Mouse (Mus musculus) heart, postnatal 14 days (tissue): ENCODE data around the gene Zic4. TPM values are rescaled to one million over a fixed set of nuclear protein-coding genes. Genes with fewer than 3 reads are reported as not detected.

ENCODE experiments used
- DNase-seq, 2 experiments: peaks; one replicate each; pipeline ENCODE4 v3.0.0; 2021 to 2022
- intact Hi-C: fragments of 180-260 bp; cut with DNase I; formaldehyde crosslinking; loops from one replicate; pipeline ENCODE4 v1.15.1; 2025
- total RNA-seq, 2 experiments: library from RNA; stranded (reverse); gene quantifications; 2 replicates each; pipeline ENCODE4 v1.2.3; 2021

The Zic4 gene
- total RNA-seq, 2 experiments from 2014 or later, result not detected

DNA sequence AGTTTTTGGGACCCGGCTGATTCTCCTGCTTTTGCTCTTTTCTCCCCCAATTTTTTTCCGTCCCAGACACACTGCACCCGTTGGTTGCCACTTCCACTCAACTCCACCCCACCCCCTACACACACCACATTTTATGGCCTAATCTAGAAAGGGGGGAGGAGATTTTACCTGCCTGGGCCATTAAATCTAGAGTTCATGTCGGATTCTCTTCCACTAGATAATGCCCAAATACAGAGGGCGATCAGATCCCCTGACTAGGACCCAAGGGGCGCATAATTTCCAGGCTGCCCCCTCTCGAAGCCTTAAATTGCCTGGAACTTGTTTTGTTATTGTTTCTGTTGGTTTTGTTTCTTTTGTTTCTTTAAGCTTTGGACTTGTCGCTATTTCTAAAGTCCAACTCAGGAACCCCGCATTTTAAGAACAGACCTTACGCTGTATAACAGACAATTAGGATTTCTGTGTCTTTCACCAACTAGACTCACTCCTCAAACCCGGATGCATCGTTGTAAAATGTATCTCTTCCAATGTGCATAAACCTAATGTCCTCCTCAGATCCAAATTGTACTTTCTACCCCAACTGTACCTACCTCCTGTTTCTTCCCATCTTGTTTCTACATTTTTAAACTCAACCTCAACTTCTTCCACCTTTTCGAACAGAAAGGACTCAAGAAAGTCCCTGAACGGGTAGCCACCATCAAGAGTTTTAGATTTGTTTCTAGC is 958 bp downstream of the Zic4 start:
- DNase-seq, result no peak
- intact Hi-C loops, result no loop called here

- no peak for DNase-seq
- intact Hi-C loops, result no loop called here
Observed at GRCm38 (mm10) chr9:91363814-91364126, 1.6 kb downstream of the Zic4 start.

DNA sequence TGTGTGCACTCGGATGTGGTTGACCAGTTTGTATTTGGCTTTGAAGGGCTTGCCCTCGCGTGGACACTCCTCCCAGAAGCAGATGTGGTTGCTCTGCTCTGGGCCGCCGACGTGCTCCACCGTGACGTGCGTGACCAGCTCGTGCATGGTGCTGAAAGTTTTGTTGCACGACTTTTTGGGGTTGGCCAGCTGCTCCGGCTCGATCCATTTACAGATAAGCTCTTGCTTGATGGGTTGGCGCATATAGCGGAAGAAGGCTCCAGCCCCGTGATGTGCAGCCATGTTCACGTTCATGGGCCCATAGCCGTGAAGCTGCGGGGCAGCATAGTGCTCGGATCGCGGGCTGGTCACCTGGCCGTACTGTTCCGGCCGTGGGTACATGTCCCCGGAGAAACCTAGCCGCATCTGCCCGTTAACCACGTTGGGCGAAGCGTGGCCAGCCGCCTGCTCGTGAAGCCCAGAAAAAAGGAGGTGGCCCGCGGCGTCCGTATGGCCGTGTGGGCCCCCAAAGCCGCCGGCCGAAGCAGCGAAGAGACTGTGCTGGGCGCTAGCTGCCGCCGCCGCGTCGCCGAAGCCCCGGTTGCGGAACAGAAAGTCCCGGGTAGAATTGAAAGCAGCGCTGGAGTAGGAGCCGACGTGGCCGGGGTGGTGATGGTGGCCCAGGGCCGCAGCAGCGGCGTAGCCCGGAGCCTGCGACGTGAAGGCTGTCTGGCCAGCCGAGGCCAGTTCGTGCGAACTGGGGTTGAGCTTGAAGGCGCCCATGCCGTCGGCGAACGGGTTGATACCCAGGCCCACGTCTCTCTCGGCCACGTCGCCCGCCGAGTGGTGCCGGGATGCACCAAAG is 2.1 kb downstream of the Zic4 start:
- DNase-seq, result no peak
- intact Hi-C loops, result no loop called here

- no peak for DNase-seq
- intact Hi-C loops, result no loop called here
Observed at GRCm38 (mm10) chr9:91364971-91365501, 2.8 kb downstream of the Zic4 start.

DNA sequence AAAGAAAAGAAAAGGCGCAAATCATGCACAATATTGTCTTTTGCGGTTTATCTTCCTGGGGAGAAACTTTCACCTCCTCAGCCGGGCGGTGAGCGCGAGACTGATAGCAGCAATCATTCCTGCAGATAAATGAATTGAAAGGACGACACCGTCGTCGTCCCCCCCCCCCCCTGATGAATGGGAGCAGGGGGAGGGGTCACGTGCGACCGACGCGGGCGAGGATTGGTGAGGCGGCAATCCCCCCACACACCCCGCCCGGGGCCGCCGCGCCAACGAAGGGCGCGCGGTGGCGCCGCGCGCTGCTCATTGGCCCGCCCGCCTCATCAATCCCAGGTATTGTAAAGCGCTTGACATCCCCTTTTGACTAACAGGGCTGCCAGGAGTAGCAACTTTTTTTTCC is 3.5 kb downstream of the Zic4 start, which contains the start of gene Zic1:
Gene Zic1 (minus strand): TSS at position 147 of the 400 bp plus-strand sequence.
- no peak for DNase-seq
- intact Hi-C loops, result no loop called here

DNA sequence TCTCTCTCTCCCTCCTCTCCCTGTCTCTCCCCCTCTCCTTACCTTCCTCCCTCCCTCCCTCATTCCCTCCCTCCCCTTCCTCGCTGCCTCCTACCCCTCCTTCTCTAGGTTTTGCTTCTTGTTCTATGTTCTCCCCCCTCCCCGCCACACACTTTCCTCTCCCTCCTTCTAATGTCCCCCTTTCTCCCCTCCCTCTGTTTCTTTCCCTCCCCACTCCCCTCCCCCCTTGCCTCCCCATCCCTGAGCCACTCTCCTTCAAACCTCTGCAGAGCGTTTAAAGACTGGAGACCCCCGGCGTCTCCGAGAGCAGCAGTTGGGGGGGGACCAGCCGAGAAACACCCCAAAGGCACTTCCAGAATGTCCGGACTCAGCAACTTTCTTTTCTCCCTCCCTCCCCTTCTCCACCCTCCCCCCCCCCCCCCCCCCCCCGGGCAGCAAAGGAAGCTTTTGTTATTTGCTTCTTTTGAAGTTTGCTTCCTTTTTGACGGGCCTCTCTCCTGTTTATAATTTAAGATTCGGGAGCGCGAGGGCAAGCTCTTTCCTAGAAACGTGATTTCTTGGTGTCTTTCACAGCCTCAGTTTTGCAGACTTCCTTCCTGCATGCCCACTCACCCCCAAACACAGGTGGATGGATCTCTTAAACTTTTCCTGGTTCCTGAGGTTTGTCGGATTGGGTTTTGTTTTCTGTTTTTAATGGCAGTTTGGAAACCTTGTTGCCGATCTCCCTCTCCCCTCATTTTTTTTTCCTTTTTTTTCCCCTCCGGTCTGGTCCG is 4.2 kb downstream of the Zic4 start:
- intact Hi-C loops, result no loop called here
- no peak for DNase-seq

DNA sequence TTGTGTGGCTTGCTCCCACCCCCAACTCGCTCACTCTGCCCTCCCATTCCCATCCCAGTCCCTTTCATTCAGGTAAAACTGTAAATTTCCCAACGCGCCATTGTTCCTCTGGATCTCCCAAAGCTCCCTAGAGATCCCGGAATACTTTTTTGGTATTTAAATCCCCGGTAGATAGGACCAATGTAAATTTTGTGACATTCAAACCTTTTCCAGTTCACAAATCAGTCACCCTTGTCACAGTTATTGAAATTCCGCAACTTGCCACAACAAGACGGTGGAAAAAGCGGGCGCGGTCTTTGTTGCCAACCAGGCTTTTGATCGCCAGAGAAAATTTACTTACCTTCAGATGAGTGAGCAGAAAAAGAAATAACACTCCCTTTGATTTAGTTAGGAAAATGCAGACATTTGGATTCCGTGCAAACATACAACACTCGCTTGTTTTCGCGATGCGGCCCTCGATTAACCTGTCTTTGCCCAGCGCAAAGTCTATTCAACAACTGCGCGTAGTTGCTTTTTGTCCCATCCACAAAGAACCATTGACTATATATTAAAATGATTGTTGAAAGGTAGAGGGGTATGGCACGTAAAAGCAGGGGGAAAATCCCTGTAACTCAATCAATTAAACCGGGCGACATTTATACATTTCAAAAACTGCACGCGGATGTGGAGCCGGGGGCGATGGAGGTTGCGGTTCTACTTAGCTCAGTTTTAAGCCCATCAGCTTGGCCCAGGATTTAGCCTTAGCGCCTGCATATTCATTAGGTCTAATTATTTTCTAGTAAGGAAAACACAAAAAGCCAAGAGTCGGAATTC is 5.0 kb downstream of the Zic4 start:
- intact Hi-C loops, result no loop called here
- no peak for DNase-seq

- intact Hi-C loops, result no loop called here
- no peak for DNase-seq
Observed at GRCm38 (mm10) chr9:91368150-91368549, 5.9 kb downstream of the Zic4 start.

GRCm38 (mm10) chr9:91368946-91369292 is 6.7 kb downstream of the Zic4 start:
- intact Hi-C loops, result no loop called here
- DNase-seq, result no peak

DNA sequence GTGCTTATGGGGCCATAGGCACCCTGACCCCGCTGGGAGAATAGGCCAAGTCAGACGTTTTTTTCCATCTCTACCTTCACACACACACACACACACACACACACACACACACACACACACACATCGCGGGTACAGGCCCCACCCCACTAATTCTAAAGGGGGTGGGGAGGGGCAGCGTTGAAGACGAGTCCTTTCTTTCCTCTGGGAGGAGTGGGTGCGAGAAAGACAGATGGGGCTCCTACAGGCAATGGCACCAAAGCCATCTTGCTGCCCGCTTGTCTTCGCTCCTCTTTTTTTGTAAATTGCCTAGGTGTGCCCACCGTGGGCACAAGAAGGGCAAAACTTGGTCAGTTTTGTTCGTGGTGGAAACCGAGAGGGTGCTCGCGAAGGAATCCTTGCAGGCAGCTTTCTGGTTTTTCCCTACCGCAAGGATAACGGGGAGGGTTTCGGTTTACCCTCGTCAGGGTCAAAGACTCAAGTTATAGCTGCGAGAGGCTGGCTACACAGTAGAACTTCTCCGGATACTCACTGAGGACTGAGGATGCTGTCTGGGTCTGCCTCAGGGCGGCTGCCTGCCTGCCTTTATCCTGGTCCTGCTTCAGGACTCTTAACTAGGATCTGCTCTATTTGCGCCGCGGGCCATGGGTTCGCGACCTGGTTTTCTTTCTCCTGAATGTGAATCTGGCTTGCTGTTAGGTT is 7.2 kb downstream of the Zic4 start:
- DNase-seq, result no peak
- intact Hi-C loops, result no loop called here

DNA sequence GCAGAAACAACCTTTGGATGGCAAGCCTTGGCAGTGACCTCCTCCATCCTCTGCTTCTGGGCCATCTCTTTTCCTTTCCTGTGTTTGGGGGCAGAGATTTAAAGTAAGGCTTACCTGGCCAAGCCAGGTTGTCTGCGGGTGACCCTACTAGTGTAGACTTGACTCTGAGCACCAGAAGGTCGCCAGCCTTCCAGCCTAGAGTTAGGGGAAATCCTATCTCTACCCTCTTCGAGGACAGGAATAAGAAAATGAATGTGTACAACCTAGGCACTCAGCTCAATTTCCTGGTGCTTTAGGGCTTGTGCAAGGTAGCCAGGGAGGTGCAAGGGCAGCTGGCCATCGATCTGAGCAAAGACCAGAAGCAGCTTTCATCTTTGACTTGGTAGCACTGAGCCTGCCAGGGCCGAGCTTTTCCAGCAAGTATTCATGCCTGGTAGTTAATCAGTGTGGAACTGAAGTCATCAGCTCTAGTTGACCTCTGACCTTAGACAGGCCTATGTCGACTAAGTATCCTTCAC is 8.0 kb downstream of the Zic4 start:
- DNase-seq, result no peak
- intact Hi-C loops, result no loop called here

- DNase-seq, result no peak
- intact Hi-C loops, result no loop called here
Observed at GRCm38 (mm10) chr9:91371011-91371410, 8.8 kb downstream of the Zic4 start.

DNA sequence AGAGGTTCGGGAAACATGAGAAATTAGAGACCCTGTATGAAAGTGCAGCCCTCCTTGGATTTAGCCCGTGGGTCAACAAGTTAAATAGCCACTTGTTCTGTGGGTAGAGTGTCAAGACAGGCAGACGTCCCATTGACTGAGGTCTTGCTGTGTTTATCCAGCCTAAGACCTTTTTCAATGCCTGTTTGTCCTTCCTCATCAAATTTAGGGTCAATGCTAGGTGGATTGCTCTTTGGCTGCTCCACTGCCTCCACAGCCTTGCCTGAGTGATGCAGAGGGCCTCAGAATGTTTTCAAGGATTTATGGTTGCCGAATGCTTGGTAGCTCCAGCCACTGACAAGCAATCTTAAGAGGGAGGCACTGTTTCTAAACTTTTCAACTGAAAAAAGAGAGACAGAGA is 9.4 kb downstream of the Zic4 start:
- intact Hi-C loops, result no loop called here

DNA sequence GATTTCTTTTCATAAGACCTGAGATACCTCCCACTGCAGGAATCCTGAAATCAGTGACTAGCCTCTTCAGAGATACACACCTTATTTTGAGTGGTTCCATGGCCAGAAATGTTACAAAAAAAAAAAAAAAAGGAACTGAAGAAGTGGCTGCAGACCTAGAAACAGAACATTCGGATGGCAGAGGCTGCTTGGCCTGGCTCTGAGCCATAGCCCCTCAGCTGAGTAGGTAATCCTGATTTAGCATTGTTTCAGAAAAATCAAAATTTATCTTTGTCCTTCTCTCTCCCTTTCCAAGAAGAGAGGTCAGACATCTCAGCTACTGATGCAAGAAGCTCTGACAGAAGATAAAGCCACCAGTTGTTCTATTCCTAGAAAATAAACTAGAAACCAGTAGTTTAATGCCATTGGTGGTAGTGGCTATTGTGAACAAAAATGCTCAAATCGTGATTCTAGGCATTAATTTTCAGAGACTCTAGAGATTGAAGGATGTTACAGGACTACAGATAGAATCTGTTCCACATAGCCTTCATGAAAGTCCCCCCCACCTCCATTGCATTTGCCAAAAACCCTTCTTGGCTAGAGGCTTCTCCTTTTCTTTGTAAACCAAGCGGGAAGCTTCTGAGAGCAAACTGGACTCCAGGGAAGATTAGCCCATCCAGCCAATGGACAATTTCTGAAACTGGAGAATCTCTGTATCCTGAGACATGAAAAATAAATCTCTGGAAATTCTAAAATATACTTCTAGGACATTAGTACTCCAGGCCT is 11.8 kb downstream of the Zic4 start:
- intact Hi-C loops, result no loop called here
- no peak for DNase-seq

More for the DNA sequence above, 9.4 kb downstream of the Zic4 start:
- DNase-seq, result no peak

DNA sequence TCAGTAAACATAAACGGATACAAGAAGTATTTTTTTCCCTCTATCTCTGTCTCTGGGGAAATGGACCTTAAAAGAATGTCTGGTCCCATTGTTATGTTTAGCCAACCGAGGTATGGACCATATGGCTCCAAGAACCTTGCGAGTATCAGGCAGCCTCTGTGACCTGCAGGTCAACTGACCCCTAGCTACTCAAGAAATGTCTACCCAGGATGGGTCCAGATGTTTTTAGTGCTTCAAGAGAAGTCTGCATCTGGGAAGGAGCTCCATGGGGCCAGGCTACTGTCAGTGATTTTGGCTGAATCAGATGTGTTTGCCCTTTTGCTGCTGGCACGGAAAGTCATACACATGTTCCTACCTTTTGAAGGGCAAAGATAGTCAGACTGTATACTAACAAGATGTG is 12.5 kb downstream of the Zic4 start:
- intact Hi-C loops, result no loop called here
- no peak for DNase-seq

DNA sequence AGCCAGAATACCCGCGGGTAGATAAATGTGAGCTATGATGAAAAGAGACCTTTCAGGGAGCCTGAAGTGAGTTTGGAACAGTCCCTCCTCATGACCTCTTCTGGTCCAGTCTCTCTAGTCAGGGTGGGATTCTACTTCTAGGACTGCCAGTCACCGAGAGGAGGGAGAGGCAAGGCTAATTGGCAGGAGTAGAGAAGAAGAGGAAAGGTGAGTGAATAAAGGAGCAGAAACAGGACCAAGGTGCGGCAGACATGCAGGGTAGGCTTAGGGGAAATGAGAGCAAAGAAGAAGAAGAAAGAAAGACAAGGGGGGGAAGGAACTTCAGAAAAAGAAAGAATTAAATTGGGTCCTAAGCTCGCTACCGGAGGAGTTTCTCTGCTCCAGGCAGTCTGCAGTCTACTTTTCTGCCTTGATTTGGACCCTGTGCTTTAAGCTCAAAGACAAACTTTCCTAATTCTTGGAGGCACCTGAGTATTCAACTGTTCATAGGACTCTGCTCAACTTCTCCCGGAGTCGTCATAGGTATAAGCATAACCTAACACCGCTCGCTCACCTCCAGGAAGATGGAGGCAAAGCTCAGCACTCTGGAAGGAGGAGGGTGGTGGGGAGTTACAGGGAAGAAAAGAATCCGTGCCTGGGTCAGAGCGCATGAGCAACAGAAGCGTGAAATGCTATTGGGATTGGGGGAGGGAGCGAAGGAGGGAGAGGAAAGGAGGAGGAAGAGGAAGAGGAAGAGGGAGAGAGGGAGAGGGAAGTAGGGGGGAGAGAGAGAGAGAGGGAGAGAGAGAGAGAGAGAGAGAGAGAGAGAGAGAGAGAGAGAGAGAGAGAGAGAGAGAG is 15.0 kb downstream of the Zic4 start:
- intact Hi-C loops, result no loop called here
- DNase-seq, result no peak

DNA sequence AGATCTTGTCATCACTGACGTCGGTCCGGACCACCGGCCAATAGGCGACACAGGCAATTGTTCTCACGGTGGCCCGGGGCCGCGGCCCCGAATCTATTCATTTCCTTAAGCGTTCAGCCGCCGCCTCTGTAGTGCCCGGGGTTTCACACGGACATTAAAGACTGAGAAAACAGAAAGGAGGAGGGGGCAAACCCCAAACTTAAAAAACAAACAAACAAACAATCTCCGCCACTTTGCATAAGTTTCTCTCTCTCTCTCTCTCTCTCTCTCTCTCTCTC is 15.6 kb downstream of the Zic4 start:
- intact Hi-C loops, result no loop called here

More for the DNA sequence above, 15.6 kb downstream of the Zic4 start:
- no peak for DNase-seq
